Mouse (Mus musculus): Measurements from ENCODE around the gene Cbfa2t3. TPM values are rescaled to one million over a fixed set of nuclear protein-coding genes. Genes with fewer than 3 reads are reported as not detected.

Cbfa2t3 gene
- polyA plus RNA-seq, 1 experiment from 2014 or later: 10.4 TPM

DNA sequence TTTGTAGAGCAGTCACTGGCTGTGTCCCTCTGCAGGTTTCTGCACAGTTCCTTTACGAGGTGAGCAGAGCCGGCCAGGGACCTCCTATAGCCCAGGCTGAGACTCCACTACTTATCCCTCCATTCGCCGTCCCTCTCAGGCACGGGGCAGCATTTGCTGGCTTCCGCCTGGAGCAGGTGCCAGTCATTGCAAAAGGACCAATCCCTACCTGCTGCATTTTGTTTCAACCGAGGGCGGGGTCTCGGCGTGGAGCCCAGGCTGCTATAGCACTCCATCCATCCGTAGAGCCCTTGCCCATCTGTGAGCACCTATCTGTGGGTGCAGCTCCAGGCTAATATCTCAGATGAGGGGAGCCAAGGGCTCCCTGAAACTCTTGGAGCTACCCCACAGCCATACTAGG is 28.9 kb downstream of the Cbfa2t3 start:
- Histone ChIP-seq H3K4me1 (ENCODE audit: control insufficient read depth, insufficient read depth, low read length) (peaks cover 36% of the 10 kb centered on the region), H3K27me3 (replicated peaks; ENCODE audit: control insufficient read depth, insufficient read depth, low read length) (peaks cover 5% of the 10 kb centered on the region; the same call in 1 of the 2 replicates), H3K9ac (ENCODE audit: low read length) (no peak overlapping the region), H3K9me3 (replicated peaks; ENCODE audit: control insufficient read depth, low read length) (no peaks in the 10 kb centered on the region), H3K36me3 (ENCODE audit: control insufficient read depth, insufficient read depth, low read length) (0 out of 2 replicates have a peak, but pooled peaks cover 5% of the 10 kb centered on the region), H3K4me3 (ENCODE audit: low read depth, low read length) (no peak overlapping the region), H3K4me2 (ENCODE audit: low read length) (no peak overlapping the region), H3K27ac (ENCODE audit: low read depth, low read length) (no peak overlapping the region)
- WGBS: 12% methylated on average over 11 of the region's 11 CpGs
- ATAC-seq (no peak), DNase-seq (ENCODE audit: low spot score) (no peak)

GRCm38 (mm10) chr8:122669370-122669769 is 29.5 kb downstream of the Cbfa2t3 start:
- 0 out of 2 replicates have a peak, but pooled peaks cover 5% of the 10 kb centered on the region for H3K36me3 ChIP-seq (ENCODE audit: control insufficient read depth, insufficient read depth, low read length)
- no peak for ATAC-seq
- no peak overlapping the region for H3K4me2 ChIP-seq (ENCODE audit: low read length)
- H3K27ac ChIP-seq (ENCODE audit: low read depth, low read length): no peak overlapping the region
- H3K4me1 ChIP-seq (ENCODE audit: control insufficient read depth, insufficient read depth, low read length): peaks cover 42% of the 10 kb centered on the region
- H3K9me3 ChIP-seq (replicated peaks; ENCODE audit: control insufficient read depth, low read length): no peaks in the 10 kb centered on the region
- no peak for DNase-seq (ENCODE audit: low spot score)
- 18% methylated on average over 5 of the region's 5 CpGs for WGBS
- H3K27me3 ChIP-seq (replicated peaks; ENCODE audit: control insufficient read depth, insufficient read depth, low read length): peaks cover 5% of the 10 kb centered on the region; the same call in 1 of the 2 replicates
- H3K9ac ChIP-seq (ENCODE audit: low read length): no peak overlapping the region
- no peak overlapping the region for H3K4me3 ChIP-seq (ENCODE audit: low read depth, low read length)

- peaks cover 40% of the 10 kb centered on the region for H3K4me1 ChIP-seq (ENCODE audit: control insufficient read depth, insufficient read depth, low read length)
- H3K27ac ChIP-seq (ENCODE audit: low read depth, low read length): peak overlapping the region; percentile 11; the same call in 1 of the 2 replicates
- ATAC-seq (no peak), DNase-seq (ENCODE audit: low spot score) (peak; percentile 28)
- 62% methylated on average over 11 of the region's 11 CpGs for WGBS
- no peak overlapping the region for H3K4me2 ChIP-seq (ENCODE audit: low read length)
- H3K4me3 ChIP-seq (ENCODE audit: low read depth, low read length): no peak overlapping the region
- H3K9ac ChIP-seq (ENCODE audit: low read length): no peak overlapping the region
- H3K9me3 ChIP-seq (replicated peaks; ENCODE audit: control insufficient read depth, low read length): no peaks in the 10 kb centered on the region
- no peaks in the 10 kb centered on the region for H3K36me3 ChIP-seq (ENCODE audit: control insufficient read depth, insufficient read depth, low read length)
- no peaks in the 10 kb centered on the region; the same call in 1 of the 2 replicates for H3K27me3 ChIP-seq (replicated peaks; ENCODE audit: control insufficient read depth, insufficient read depth, low read length)
Observed at GRCm38 (mm10) chr8:122667854-122668253, 31.1 kb downstream of the Cbfa2t3 start.

DNA sequence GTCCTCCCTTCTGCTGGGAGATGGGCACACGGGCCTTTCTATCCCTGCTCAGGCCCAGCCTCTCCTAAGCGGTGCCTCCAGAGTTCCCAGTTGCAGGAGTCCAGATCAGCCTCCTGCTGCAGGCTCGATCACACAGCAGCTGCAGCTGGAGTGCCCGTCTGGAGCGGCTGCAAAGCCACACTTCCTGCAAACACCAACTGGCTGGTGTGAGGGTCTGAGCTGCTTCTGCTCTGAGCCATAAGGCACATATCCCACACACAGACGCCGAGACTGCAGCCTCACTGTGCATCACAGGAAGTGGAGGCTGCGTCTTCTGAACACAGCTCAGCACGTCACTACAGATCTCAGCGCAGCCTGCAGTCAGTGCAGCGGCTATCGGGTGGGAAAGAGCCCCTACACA is 32.1 kb downstream of the Cbfa2t3 start:
- ATAC-seq (no peak), DNase-seq (ENCODE audit: low spot score) (peak; percentile 32)
- H3K9ac ChIP-seq (ENCODE audit: low read length): peak overlapping the region; percentile 5; the same call in 1 of the 2 replicates

GRCm38 (mm10) chr8:122666338-122666764 is 32.6 kb downstream of the Cbfa2t3 start:
- Histone ChIP-seq H3K9ac (ENCODE audit: low read length) (peak overlapping the region; percentile 5; the same call in 1 of the 2 replicates), H3K4me1 (ENCODE audit: control insufficient read depth, insufficient read depth, low read length) (peaks cover 44% of the 10 kb centered on the region), H3K4me2 (ENCODE audit: low read length) (0 out of 2 replicates have a peak overlapping the region, but pooled peaks have one; percentile 18), H3K27me3 (replicated peaks; ENCODE audit: control insufficient read depth, insufficient read depth, low read length) (no peaks in the 10 kb centered on the region; the same call in 1 of the 2 replicates), H3K27ac (ENCODE audit: low read depth, low read length) (peak overlapping the region; percentile 68; the same call in 1 of the 2 replicates), H3K4me3 (ENCODE audit: low read depth, low read length) (no peak overlapping the region), H3K36me3 (ENCODE audit: control insufficient read depth, insufficient read depth, low read length) (no peaks in the 10 kb centered on the region), H3K9me3 (replicated peaks; ENCODE audit: control insufficient read depth, low read length) (no peaks in the 10 kb centered on the region)
- peak; percentile 34 for DNase-seq (ENCODE audit: low spot score)
- peak; percentile 22; the same call in 1 of the 2 replicates for ATAC-seq
- WGBS: 58% methylated on average over 9 of the region's 9 CpGs

More for the DNA sequence above, 32.1 kb downstream of the Cbfa2t3 start:
- Histone ChIP-seq H3K9me3 (replicated peaks; ENCODE audit: control insufficient read depth, low read length) (no peaks in the 10 kb centered on the region), H3K36me3 (ENCODE audit: control insufficient read depth, insufficient read depth, low read length) (no peaks in the 10 kb centered on the region), H3K27me3 (replicated peaks; ENCODE audit: control insufficient read depth, insufficient read depth, low read length) (no peaks in the 10 kb centered on the region; the same call in 1 of the 2 replicates), H3K4me2 (ENCODE audit: low read length) (no peak overlapping the region), H3K27ac (ENCODE audit: low read depth, low read length) (peak overlapping the region; percentile 68; the same call in 1 of the 2 replicates), H3K4me3 (ENCODE audit: low read depth, low read length) (no peak overlapping the region), H3K4me1 (ENCODE audit: control insufficient read depth, insufficient read depth, low read length) (peaks cover 41% of the 10 kb centered on the region)
- WGBS: 59% methylated on average over 12 of the region's 12 CpGs

DNA sequence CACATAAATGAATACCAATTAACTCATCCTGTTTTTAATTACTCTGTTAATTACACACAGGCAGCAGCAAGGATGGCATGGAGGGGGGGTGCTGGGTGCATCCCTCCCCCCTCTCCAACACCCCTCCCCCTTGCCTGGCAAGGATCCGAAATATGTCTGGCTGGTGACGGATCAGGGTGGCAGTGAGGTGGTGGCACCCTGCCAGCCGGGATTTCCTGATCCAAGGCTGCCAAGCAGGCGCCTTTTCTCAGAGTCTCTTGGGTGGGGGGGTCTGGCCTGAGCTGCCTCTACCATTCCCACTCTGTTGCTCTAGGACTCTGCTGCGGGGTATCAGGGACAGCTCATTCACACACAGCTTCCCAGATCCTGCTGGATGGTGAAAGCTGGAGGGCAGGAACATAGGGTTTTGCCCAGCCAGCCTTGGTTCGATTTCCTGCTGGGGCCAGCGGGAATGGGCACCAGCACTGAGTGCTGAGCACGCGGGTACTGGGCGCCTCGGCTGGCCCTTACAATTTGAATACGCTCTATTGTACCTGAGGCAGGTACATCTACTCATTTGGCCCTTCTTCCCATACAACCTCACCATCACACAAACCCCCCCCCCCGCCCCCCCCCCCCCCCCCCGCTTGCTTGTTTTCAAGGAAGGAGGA is 33.1 kb downstream of the Cbfa2t3 start:
- Histone ChIP-seq H3K27me3 (replicated peaks; ENCODE audit: control insufficient read depth, insufficient read depth, low read length) (no peaks in the 10 kb centered on the region; the same call in 1 of the 2 replicates), H3K4me3 (ENCODE audit: low read depth, low read length) (no peak overlapping the region), H3K4me2 (ENCODE audit: low read length) (peak overlapping the region; percentile 18; the same call in 1 of the 2 replicates), H3K36me3 (ENCODE audit: control insufficient read depth, insufficient read depth, low read length) (no peaks in the 10 kb centered on the region), H3K27ac (ENCODE audit: low read depth, low read length) (peak overlapping the region; percentile 68; the same call in 1 of the 2 replicates), H3K4me1 (ENCODE audit: control insufficient read depth, insufficient read depth, low read length) (peaks cover 49% of the 10 kb centered on the region), H3K9ac (ENCODE audit: low read length) (0 out of 2 replicates have a peak overlapping the region, but pooled peaks have one; percentile 17), H3K9me3 (replicated peaks; ENCODE audit: control insufficient read depth, low read length) (no peaks in the 10 kb centered on the region)
- ATAC-seq: peak; percentile 81
- DNase-seq (ENCODE audit: low spot score): peak; percentile 93
- 38% methylated on average over 12 of the region's 14 CpGs for WGBS

GRCm38 (mm10) chr8:122665221-122665620 is 33.7 kb downstream of the Cbfa2t3 start:
- Histone ChIP-seq H3K4me3 (ENCODE audit: low read depth, low read length) (no peak overlapping the region), H3K4me1 (ENCODE audit: control insufficient read depth, insufficient read depth, low read length) (peaks cover 44% of the 10 kb centered on the region), H3K4me2 (ENCODE audit: low read length) (no peak overlapping the region), H3K36me3 (ENCODE audit: control insufficient read depth, insufficient read depth, low read length) (no peaks in the 10 kb centered on the region), H3K27me3 (replicated peaks; ENCODE audit: control insufficient read depth, insufficient read depth, low read length) (no peaks in the 10 kb centered on the region; the same call in 1 of the 2 replicates), H3K9ac (ENCODE audit: low read length) (no peak overlapping the region), H3K9me3 (replicated peaks; ENCODE audit: control insufficient read depth, low read length) (no peaks in the 10 kb centered on the region), H3K27ac (ENCODE audit: low read depth, low read length) (peak overlapping the region; percentile 69)
- ATAC-seq: peak; percentile 57
- 42% methylated on average over 8 of the region's 8 CpGs for WGBS
- DNase-seq (ENCODE audit: low spot score): no peak

DNA sequence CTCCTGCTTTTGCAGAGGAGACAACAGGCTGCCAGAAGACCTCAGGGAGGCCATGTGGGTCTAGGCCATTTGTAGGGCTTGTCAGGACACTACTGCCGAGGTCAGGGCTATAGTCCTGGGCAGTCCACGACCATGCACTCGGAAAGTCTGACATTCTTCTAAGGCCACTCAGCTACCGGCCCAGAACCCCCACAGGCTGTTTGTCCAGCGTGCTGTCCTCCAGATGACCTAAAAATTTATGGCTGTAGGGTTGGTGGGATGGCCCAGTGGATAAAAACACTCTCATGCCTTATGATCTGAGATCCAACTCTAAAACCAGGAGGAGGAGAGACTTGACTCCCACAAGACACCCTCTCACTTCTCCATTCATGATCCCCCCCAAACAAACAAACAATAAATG is 35.2 kb downstream of the Cbfa2t3 start:
- Histone ChIP-seq H3K4me3 (ENCODE audit: low read depth, low read length) (no peak overlapping the region), H3K27me3 (replicated peaks; ENCODE audit: control insufficient read depth, insufficient read depth, low read length) (no peaks in the 10 kb centered on the region), H3K4me2 (ENCODE audit: low read length) (no peak overlapping the region), H3K9me3 (replicated peaks; ENCODE audit: control insufficient read depth, low read length) (no peaks in the 10 kb centered on the region), H3K36me3 (ENCODE audit: control insufficient read depth, insufficient read depth, low read length) (no peaks in the 10 kb centered on the region), H3K9ac (ENCODE audit: low read length) (no peak overlapping the region), H3K4me1 (ENCODE audit: control insufficient read depth, insufficient read depth, low read length) (peaks cover 39% of the 10 kb centered on the region), H3K27ac (ENCODE audit: low read depth, low read length) (no peak overlapping the region)
- ATAC-seq (no peak), DNase-seq (ENCODE audit: low spot score) (no peak)
- 84% methylated on average over 5 of the region's 5 CpGs for WGBS

DNA sequence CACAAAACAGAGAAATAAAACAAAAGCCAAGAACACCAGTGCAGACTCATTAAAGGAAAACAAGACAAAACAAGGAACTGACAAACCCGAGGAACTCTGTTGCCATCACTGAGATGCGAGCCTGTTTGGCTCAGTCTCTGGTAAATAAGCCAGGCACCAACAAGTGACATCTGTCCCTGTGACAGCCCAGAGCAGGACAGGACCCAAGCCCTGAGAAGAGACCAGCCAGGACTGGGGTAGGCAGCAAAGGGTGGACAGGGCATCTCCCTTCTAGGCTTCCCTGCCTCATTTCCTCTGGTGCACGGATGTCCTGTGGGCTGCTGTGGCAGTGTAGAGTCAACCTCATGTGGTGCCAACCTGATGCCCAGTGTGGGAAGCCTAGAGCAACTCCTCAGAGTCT is 35.8 kb downstream of the Cbfa2t3 start:
- H3K4me1 ChIP-seq (ENCODE audit: control insufficient read depth, insufficient read depth, low read length): peaks cover 39% of the 10 kb centered on the region
- H3K9ac ChIP-seq (ENCODE audit: low read length): no peak overlapping the region
- no peak for ATAC-seq
- 66% methylated on average over 3 of the region's 3 CpGs for WGBS
- no peak overlapping the region for H3K4me3 ChIP-seq (ENCODE audit: low read depth, low read length)
- no peaks in the 10 kb centered on the region for H3K9me3 ChIP-seq (replicated peaks; ENCODE audit: control insufficient read depth, low read length)
- no peak overlapping the region for H3K4me2 ChIP-seq (ENCODE audit: low read length)
- H3K27me3 ChIP-seq (replicated peaks; ENCODE audit: control insufficient read depth, insufficient read depth, low read length): no peaks in the 10 kb centered on the region
- H3K27ac ChIP-seq (ENCODE audit: low read depth, low read length): no peak overlapping the region
- no peaks in the 10 kb centered on the region for H3K36me3 ChIP-seq (ENCODE audit: control insufficient read depth, insufficient read depth, low read length)
- DNase-seq (ENCODE audit: low spot score): no peak

Data from forebrain, embryonic 14.5 days (tissue).